Mouse (Mus musculus): ENCODE data around the gene Ankrd45.
"Not testable (repeated sequence)": the region's sequence is repeated elsewhere in the genome, so short reads cannot be mapped to it uniquely, and the experiment has no call there.

Gene Ankrd45

DNA sequence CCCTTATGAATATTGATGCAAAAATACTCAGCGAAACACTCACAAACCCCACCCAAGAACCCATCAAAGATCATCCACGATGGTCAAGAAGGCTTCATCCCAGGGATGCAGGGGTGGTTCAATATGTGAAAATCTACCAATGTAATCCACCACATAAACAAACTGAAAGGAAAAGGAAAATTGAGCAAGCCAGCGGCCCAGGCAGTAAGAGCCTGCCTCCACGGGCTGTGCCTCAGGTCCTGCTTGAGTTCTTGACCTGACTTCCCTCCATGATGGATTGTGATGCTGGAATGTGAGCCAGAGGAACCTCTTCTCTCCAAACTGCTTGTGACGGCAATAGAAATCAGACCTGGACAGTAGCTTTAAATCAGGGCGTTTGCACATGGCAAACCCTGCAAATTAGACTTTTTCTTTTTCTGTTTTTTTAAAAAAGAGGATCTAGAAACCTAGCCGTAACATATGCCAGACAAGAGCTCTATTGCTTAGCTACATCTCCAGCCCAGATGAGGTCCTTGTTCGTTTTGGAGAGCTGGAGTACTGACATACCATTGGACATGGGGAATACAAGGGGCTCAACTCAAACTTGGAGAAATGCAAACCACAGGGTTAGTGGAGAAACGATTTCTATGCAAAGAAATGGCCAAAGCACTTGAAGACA, 47.9 kb downstream of the Ankrd45 start:
- DNase-seq: no peak

DNA sequence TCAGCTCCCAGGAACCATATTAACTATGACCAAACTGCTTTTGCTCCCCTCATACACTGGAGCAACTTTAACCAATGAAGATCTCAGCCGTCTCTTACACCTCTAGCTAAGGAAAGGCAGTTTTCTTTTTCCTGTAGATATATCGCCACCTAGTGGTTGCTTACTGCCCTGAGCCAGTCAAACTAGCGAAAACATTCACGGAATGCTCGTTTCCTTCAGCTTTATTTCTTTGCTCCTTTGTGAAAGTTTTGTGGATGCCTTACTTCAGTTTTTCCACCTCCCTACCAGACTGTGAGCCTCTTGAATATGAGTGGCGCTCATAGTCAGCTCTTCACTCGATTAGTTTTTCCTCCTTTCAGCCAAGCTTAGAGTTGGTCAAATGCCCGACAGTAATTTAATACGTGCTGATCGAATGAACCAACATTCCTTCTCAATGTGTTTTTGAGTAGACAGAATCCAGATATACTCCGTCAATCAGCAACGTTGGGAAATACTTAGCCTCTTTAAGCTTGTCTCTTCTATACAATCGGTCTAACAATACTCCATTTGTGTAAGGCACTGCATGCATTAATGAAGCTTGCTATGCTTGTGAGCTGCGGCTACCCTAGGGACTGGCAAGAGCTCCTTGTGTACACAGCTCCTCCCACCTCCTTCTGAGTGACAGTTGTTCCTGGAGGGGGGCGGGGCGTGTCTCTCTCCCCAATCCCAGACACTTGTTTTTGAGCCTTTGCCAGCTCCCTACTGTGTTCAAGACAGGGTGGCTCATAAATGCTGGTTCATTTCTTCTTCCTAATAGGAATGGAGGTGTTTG, 53.3 kb downstream of the Ankrd45 start:
- DNase-seq: peak; percentile 67

DNA sequence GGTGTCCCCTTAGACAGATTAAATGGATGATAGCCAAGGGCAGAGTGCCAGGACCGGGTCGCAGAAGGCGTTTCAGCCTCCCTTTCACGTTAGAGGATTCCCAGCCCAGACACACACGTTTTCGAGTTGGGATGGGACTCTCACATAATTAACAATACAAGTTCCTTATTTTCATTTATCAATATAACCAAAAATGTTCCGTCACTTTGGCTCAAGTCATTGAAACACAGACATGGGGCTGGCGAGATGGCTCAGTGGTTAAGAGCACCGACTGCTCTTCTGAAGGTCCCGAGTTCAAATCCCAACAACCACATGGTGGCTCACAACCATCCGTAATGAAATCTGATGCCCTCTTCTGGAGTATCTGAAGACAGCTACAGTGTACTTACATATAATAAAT, 53.9 kb downstream of the Ankrd45 start:
- not testable (repeated sequence) for DNase-seq

DNA sequence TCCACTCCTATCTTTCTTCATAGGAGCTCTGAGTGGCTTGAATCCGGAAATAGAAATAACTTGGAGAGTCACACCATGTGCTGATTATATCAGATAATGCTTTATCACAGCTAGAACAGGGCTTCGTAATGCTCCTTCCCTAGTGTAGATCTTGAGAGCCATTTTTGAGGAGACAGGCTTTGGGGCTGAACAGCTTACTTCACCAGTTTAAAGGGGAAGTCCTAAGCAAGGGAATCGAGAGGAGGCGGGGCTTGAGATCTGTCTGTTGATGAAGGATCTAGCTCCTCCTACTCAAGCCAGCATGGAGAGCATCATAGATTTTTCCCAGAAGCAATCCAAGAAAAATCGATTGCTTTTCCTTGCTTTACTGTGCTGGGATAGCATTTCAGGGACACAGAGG, 57.4 kb downstream of the Ankrd45 start:
- no peak for DNase-seq

DNA sequence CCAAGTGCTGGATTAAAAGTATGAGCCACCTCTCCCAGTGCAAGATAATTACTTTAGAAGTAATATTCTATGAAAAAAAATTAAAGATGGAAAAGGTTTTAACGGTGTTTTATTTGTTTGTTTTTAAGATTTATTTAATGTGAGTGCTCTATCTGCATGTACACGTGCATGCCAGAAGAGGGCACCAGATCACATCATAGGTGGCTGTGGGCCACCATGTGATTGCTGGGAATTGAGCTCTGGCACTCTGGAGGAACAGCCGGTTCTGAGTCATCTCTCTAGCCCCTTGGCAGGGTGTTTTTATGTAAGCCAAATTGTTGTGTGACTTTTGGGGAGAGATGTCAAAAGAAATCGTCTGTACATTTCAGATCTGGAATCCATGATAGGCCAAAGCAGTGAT, 72.0 kb downstream of the Ankrd45 start:
- no peak for DNase-seq

DNA sequence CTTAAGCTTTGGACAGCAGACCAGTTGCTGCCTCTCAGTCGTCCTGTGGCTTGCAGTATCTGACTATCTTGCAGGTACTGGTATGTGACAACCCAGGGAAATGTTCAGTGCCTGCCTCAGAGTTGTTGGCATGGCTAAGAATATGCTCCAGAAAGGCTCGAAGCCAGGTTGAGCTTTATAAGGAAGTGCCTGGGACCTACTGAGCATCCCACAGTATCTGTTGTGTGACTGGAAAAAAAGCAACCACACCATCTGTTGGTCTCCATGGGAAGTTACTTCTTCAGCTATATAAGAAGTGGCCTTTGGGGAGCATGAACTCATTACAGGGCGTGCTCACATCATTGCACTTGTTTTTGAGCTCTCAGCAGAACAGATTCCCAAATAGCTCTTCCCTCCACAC, 77.3 kb downstream of the Ankrd45 start:
- no peak for DNase-seq

Data from cerebellum, adult 8-10 months (tissue).